Mouse (Mus musculus) lung, postnatal 0 days (tissue): ENCODE data around the gene Chrnb1.
A peak's percentile ranks its signal among the peaks of the same experiment; 100 is the strongest.

Source experiments
- CTCF ChIP-seq: IDR thresholded peaks from 2 replicates; pipeline ENCODE4 v1.5.1; 2016; ENCODE audit warnings: antibody characterized with exemption, mild to moderate bottlenecking
- EP300 ChIP-seq: IDR thresholded peaks from 2 replicates; pipeline ENCODE4 v1.6.1; 2016; ENCODE audit warnings: antibody characterized with exemption, mild to moderate bottlenecking, control low read depth

- no peak for TF ChIP-seq CTCF
- TF ChIP-seq EP300 = peak; percentile 59
Observed at GRCm38 (mm10) chr11:69758971-69759721, 36.6 kb downstream of the Chrnb1 start.
